Mouse (Mus musculus): ENCODE data around the gene Urb2. TPM values are rescaled to one million over a fixed set of nuclear protein-coding genes. Genes with fewer than 3 reads are reported as not detected.

Gene Urb2
- polyA plus RNA-seq, 1 experiment = 3.3 TPM

GRCm38 (mm10) chr8:124088092-124088613 lies 66.8 kb downstream of the Urb2 start:
- Histone ChIP-seq H3K4me3 (ENCODE audit: insufficient read depth, low read depth, low read length) (no peak overlapping the region), H3K36me3 (ENCODE audit: control insufficient read depth, insufficient read depth, low read length) (no peaks in the 10 kb centered on the region), H3K4me1 (ENCODE audit: control insufficient read depth, insufficient read depth, low read length) (no peaks in the 10 kb centered on the region), H3K27me3 (replicated peaks; ENCODE audit: control insufficient read depth, insufficient read depth, low read length) (no peaks in the 10 kb centered on the region), H3K27ac (ENCODE audit: insufficient read depth, low read depth, low read length) (no peak overlapping the region)
- DNase-seq = no peak
- 75% methylated on average over 11 of the region's 11 CpGs for WGBS
- no peak for TF ChIP-seq CTCF (conservative IDR thresholded peaks at IDR 0.05; ENCODE audit: insufficient read depth, insufficient read length, low read depth, low read length)
- TF ChIP-seq POLR2A (IDR thresholded peaks at IDR 0.05; ENCODE audit: low read depth, low read length) = no peak

GRCm38 (mm10) chr8:124089016-124089415 lies 67.7 kb downstream of the Urb2 start:
- no peak overlapping the region for H3K27ac ChIP-seq (ENCODE audit: insufficient read depth, low read depth, low read length)
- TF ChIP-seq POLR2A (IDR thresholded peaks at IDR 0.05; ENCODE audit: low read depth, low read length) (no peak), CTCF (conservative IDR thresholded peaks at IDR 0.05; ENCODE audit: insufficient read depth, insufficient read length, low read depth, low read length) (no peak)
- no peaks in the 10 kb centered on the region for H3K4me1 ChIP-seq (ENCODE audit: control insufficient read depth, insufficient read depth, low read length)
- DNase-seq = no peak
- WGBS = 92% methylated on average over 5 of the region's 5 CpGs
- no peak overlapping the region for H3K4me3 ChIP-seq (ENCODE audit: insufficient read depth, low read depth, low read length)
- no peaks in the 10 kb centered on the region for H3K36me3 ChIP-seq (ENCODE audit: control insufficient read depth, insufficient read depth, low read length)
- no peaks in the 10 kb centered on the region for H3K27me3 ChIP-seq (replicated peaks; ENCODE audit: control insufficient read depth, insufficient read depth, low read length)

- Histone ChIP-seq H3K4me3 (ENCODE audit: insufficient read depth, low read depth, low read length) (no peak overlapping the region), H3K27ac (ENCODE audit: insufficient read depth, low read depth, low read length) (no peak overlapping the region), H3K4me1 (ENCODE audit: control insufficient read depth, insufficient read depth, low read length) (no peaks in the 10 kb centered on the region), H3K36me3 (ENCODE audit: control insufficient read depth, insufficient read depth, low read length) (no peaks in the 10 kb centered on the region), H3K27me3 (replicated peaks; ENCODE audit: control insufficient read depth, insufficient read depth, low read length) (no peaks in the 10 kb centered on the region)
- 95% methylated on average over 5 of the region's 5 CpGs for WGBS
- TF ChIP-seq CTCF (conservative IDR thresholded peaks at IDR 0.05; ENCODE audit: insufficient read depth, insufficient read length, low read depth, low read length) (no peak), POLR2A (IDR thresholded peaks at IDR 0.05; ENCODE audit: low read depth, low read length) (no peak)
- DNase-seq = no peak
Observed at GRCm38 (mm10) chr8:124090473-124090872, 69.2 kb downstream of the Urb2 start.

Other genes with a start within 250 kb of the Urb2 start
- 38.8 and 42.7 TPM in 2 replicates for gene Rab4a, start 215.5 kb upstream of the Urb2 start, polyA plus RNA-seq (2012; rRNA removed)
- 0.22 and 0.30 TPM in 2 replicates for gene Ccsap, start 161.3 kb upstream of the Urb2 start, polyA plus RNA-seq (2012; rRNA removed)
- gene Acta1, start 126.8 kb upstream of the Urb2 start, polyA plus RNA-seq (2012; rRNA removed) = 1.3 and 665 TPM in 2 replicates
- 7.9 and 8.7 TPM in 2 replicates for gene Nup133, start 72.2 kb upstream of the Urb2 start, polyA plus RNA-seq (2012; rRNA removed)
- 16.4 and 16.5 TPM in 2 replicates for gene Abcb10, start 38.4 kb upstream of the Urb2 start, polyA plus RNA-seq (2012; rRNA removed)
- 20.4 and 22.2 TPM in 2 replicates for gene Taf5l, start 111 bp upstream of the Urb2 start, polyA plus RNA-seq (2012; rRNA removed)
- 17.0 and 22.5 TPM in 2 replicates for gene Galnt2, start 209.9 kb downstream of the Urb2 start, polyA plus RNA-seq (2012; rRNA removed)